Mouse (Mus musculus): ENCODE measurements around the gene Sdc1.

DNA sequence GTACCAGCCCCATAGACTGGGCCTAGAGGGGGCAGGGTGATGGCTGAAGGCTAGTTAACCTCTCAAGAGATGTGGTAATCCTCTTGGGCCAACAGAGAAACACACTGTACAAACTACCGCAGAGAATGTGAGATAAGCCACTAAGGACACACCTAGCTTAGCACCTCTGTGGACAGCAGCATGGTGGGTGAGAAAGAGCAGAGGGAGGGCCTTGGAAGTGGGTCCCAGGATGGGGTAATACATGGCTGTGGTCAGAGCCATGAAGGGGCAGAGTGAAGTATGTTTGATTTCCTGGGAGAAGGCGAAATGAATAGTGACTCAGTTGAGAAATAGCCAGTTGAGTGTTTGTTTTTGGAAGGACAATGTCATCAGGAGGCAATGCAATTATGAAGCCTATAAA is 38.0 kb downstream of the Sdc1 start:
- TF ChIP-seq USF1 (IDR thresholded peaks at IDR 0.05; ENCODE audit: low read depth) (no peak), POLR2A (IDR thresholded peaks at IDR 0.05; ENCODE audit: insufficient read length, low read depth) (no peak), TCF3 (IDR thresholded peaks at IDR 0.05; ENCODE audit: insufficient read length, low read depth) (no peak), MAX (IDR thresholded peaks at IDR 0.05; ENCODE audit: low read depth) (no peak), REST (IDR thresholded peaks at IDR 0.05; ENCODE audit: insufficient read depth, insufficient read length) (no peak), SRF (IDR thresholded peaks at IDR 0.05; ENCODE audit: control insufficient read depth, insufficient read length, low read depth) (no peak), TCF12 (IDR thresholded peaks at IDR 0.05; ENCODE audit: insufficient read depth, poor library complexity, severe bottlenecking) (no peak), E2F4 (IDR thresholded peaks at IDR 0.05; ENCODE audit: insufficient read depth) (no peak), CEBPB (IDR thresholded peaks at IDR 0.05; ENCODE audit: insufficient read depth, poor library complexity, severe bottlenecking) (peak; percentile 63), MYOG (IDR thresholded peaks at IDR 0.05; ENCODE audit: control insufficient read depth in 1 of 3, insufficient read depth in 1 of 3, insufficient read length in 2 of 3, low read depth in 2 of 3) (no peak)

Measured in myocyte (in vitro differentiated cells).